Mouse (Mus musculus): ENCODE measurements at regions not wholly inside any gene's neighbourhood (a gene's known extent, or its start where the extent isn't known, plus 50 kb on each side); places are given as distances from the start of the nearest gene placed in this dataset.

- no peak for DNase-seq (ENCODE audit: low spot score)
Measured at GRCm38 (mm10) chr3:38221834-38222215, 262.8 kb downstream of the Ankrd50 start.

- DNase-seq (ENCODE audit: low spot score): peak; percentile 88
Measured at GRCm38 (mm10) chr3:38220934-38221833, 263.5 kb downstream of the Ankrd50 start.

GRCm38 (mm10) chr3:38209081-38209480, 275.6 kb downstream of the Ankrd50 start:
- no peak for DNase-seq (ENCODE audit: low spot score)

- no peak for DNase-seq (ENCODE audit: low spot score)
Measured at GRCm38 (mm10) chr3:38207867-38208266, 276.8 kb downstream of the Ankrd50 start.

- DNase-seq (ENCODE audit: low spot score): peak; percentile 77
Measured at GRCm38 (mm10) chr3:38201861-38202656, 282.6 kb downstream of the Ankrd50 start.

- no peak for DNase-seq (ENCODE audit: low spot score)
Measured at GRCm38 (mm10) chr3:38194001-38194400, 290.6 kb downstream of the Ankrd50 start.

- no peak for DNase-seq (ENCODE audit: low spot score)
Measured at GRCm38 (mm10) chr3:38187406-38187896, 297.2 kb downstream of the Ankrd50 start.

GRCm38 (mm10) chr3:38186503-38186902, 298.1 kb downstream of the Ankrd50 start:
- no peak for DNase-seq (ENCODE audit: low spot score)

GRCm38 (mm10) chr3:38178295-38178694, 306.3 kb downstream of the Ankrd50 start:
- no peak for DNase-seq (ENCODE audit: low spot score)

- no peak for DNase-seq (ENCODE audit: low spot score)
Measured at GRCm38 (mm10) chr3:38175946-38176345, 308.7 kb downstream of the Ankrd50 start.

GRCm38 (mm10) chr3:38174735-38175280, 309.8 kb downstream of the Ankrd50 start:
- no peak for DNase-seq (ENCODE audit: low spot score)

- no peak for DNase-seq (ENCODE audit: low spot score)
Measured at GRCm38 (mm10) chr3:38152408-38152807, 332.2 kb downstream of the Ankrd50 start.

GRCm38 (mm10) chr3:38151821-38152220, 332.8 kb downstream of the Ankrd50 start:
- DNase-seq (ENCODE audit: low spot score): no peak

- DNase-seq (ENCODE audit: low spot score): no peak
Measured at GRCm38 (mm10) chr3:38146663-38147062, 338.0 kb downstream of the Ankrd50 start.

- DNase-seq (ENCODE audit: low spot score): no peak
Measured at GRCm38 (mm10) chr3:38145444-38145843, 339.2 kb downstream of the Ankrd50 start.

GRCm38 (mm10) chr3:38144650-38145049, 340.0 kb downstream of the Ankrd50 start:
- no peak for DNase-seq (ENCODE audit: low spot score)

GRCm38 (mm10) chr3:38143147-38143883, 341.3 kb downstream of the Ankrd50 start:
- peak; percentile 18 for DNase-seq (ENCODE audit: low spot score)

- no peak for DNase-seq (ENCODE audit: low spot score)
Measured at GRCm38 (mm10) chr3:38139387-38139786, 345.3 kb downstream of the Ankrd50 start.

- DNase-seq (ENCODE audit: low spot score): no peak
Measured at GRCm38 (mm10) chr3:38138014-38138413, 346.6 kb downstream of the Ankrd50 start.

- no peak for DNase-seq (ENCODE audit: low spot score)
Measured at GRCm38 (mm10) chr3:38135808-38136214, 348.8 kb downstream of the Ankrd50 start.

GRCm38 (mm10) chr3:38134425-38134824, 350.2 kb downstream of the Ankrd50 start:
- DNase-seq (ENCODE audit: low spot score): no peak

GRCm38 (mm10) chr3:38131887-38132220, 352.8 kb downstream of the Ankrd50 start:
- no peak for DNase-seq (ENCODE audit: low spot score)

Measured in embryo, embryonic 10.5 days (tissue).